Mouse (Mus musculus): ENCODE results near the gene Gkn3. TPM values are rescaled to one million over a fixed set of nuclear protein-coding genes. Genes with fewer than 3 reads are reported as not detected.

The Gkn3 gene
- 1 to 10 TPM in 1 of 2 experiments, under 1 TPM in 1; 0.33 to 2.6 TPM for total RNA-seq (2021)
- long read RNA-seq, experiment 1, partial matches to known transcripts: 0 of 1 reads
- long read RNA-seq, experiment 1, other reads (novel, unspliced or antisense): 0 of 1 reads
- long read RNA-seq, experiment 2, partial matches to known transcripts: 2 of 4 reads
- long read RNA-seq, experiment 2, other reads (novel, unspliced or antisense): 1 of 4 reads

- no peak for DNase-seq
These were observed at the start of gene Gkn3 for GRCm38 (mm10) chr6:87388877-87389276. Gene Gkn3, minus strand, starts transcription at chr6:87388935.

GRCm38 (mm10) chr6:87436745-87437144, 48.0 kb upstream of the Gkn3 start:
- DNase-seq: no peak

GRCm38 (mm10) chr6:87435791-87436190, 47.1 kb upstream of the Gkn3 start:
- DNase-seq: no peak

GRCm38 (mm10) chr6:87428487-87429044, 39.8 kb upstream of the Gkn3 start, which contains the start of gene Bmp10:
Gene Bmp10, plus strand, starts transcription at chr6:87428994.
- DNase-seq: no peak

GRCm38 (mm10) chr6:87427616-87428015, 38.9 kb upstream of the Gkn3 start:
- no peak for DNase-seq

- no peak for DNase-seq
These were observed 38.2 kb upstream of the Gkn3 start for GRCm38 (mm10) chr6:87426954-87427353.

GRCm38 (mm10) chr6:87424037-87424816, 35.5 kb upstream of the Gkn3 start:
- DNase-seq: no peak

- no peak for DNase-seq
These were observed 33.6 kb upstream of the Gkn3 start for GRCm38 (mm10) chr6:87422304-87422703.

GRCm38 (mm10) chr6:87412011-87412410, 23.3 kb upstream of the Gkn3 start:
- DNase-seq: no peak

GRCm38 (mm10) chr6:87401456-87401855, 12.7 kb upstream of the Gkn3 start:
- no peak for DNase-seq

- no peak for DNase-seq
These were observed 11.3 kb upstream of the Gkn3 start for GRCm38 (mm10) chr6:87399886-87400566.

GRCm38 (mm10) chr6:87399137-87399536, 10.4 kb upstream of the Gkn3 start:
- no peak for DNase-seq

GRCm38 (mm10) chr6:87394783-87395182, 6.0 kb upstream of the Gkn3 start:
- no peak for DNase-seq

GRCm38 (mm10) chr6:87393466-87394205, 4.9 kb upstream of the Gkn3 start:
- DNase-seq: no peak

- no peak for DNase-seq
These were observed 787 bp upstream of the Gkn3 start for GRCm38 (mm10) chr6:87389455-87389989.

GRCm38 (mm10) chr6:87386681-87387080, 2.1 kb downstream of the Gkn3 start:
- DNase-seq: no peak

GRCm38 (mm10) chr6:87386203-87386602, 2.5 kb downstream of the Gkn3 start:
- no peak for DNase-seq

- no peak for DNase-seq
These were observed 4.0 kb downstream of the Gkn3 start for GRCm38 (mm10) chr6:87384761-87385160.

GRCm38 (mm10) chr6:87383926-87384691, 4.6 kb downstream of the Gkn3 start:
- no peak for DNase-seq

- no peak for DNase-seq
These were observed 15.7 kb downstream of the Gkn3 start, which contains the start of gene Gkn2 for GRCm38 (mm10) chr6:87373057-87373456. Gene Gkn2, plus strand, starts transcription at chr6:87373357.

- no peak for DNase-seq
These were observed 19.5 kb downstream of the Gkn3 start for GRCm38 (mm10) chr6:87369223-87369622.
